Mouse (Mus musculus) left cerebral cortex, adult 8-10 months (tissue): ENCODE data around the gene Rph3al. TPM values are rescaled to one million over a fixed set of nuclear protein-coding genes. Genes with fewer than 3 reads are reported as not detected.

Experiments
- DNase-seq, 2 experiments: peaks; one replicate each; pipeline ENCODE4 v3.0.0; 2022; ENCODE audit warnings: low spot score in 2 of 2
- total RNA-seq, 4 experiments: library from RNA; stranded (reverse); gene quantifications; 2 replicates each; pipeline ENCODE4 v1.2.4; 2022

The Rph3al gene
- total RNA-seq, 4 experiments from 2014 or later = 2.5 to 3.7 (median 3.5) TPM

- no peak for DNase-seq
Measured at GRCm38 (mm10) chr11:75951895-75952294, 13.7 kb upstream of the Rph3al start.

- DNase-seq = no peak
Measured at GRCm38 (mm10) chr11:75950459-75950858, 12.2 kb upstream of the Rph3al start.

GRCm38 (mm10) chr11:75948789-75949188 is 10.6 kb upstream of the Rph3al start:
- no peak for DNase-seq

GRCm38 (mm10) chr11:75947223-75947622 is 9.0 kb upstream of the Rph3al start:
- DNase-seq = no peak

- DNase-seq = no peak
Measured at GRCm38 (mm10) chr11:75945805-75946450, 7.7 kb upstream of the Rph3al start.

GRCm38 (mm10) chr11:75937370-75937871 is 808 bp downstream of the Rph3al start:
- DNase-seq = no peak

- DNase-seq = no peak
Measured at GRCm38 (mm10) chr11:75935819-75936430, 2.3 kb downstream of the Rph3al start.

GRCm38 (mm10) chr11:75934425-75934824 is 3.8 kb downstream of the Rph3al start:
- no peak for DNase-seq

- no peak for DNase-seq
Measured at GRCm38 (mm10) chr11:75933371-75933770, 4.9 kb downstream of the Rph3al start.

- DNase-seq = no peak
Measured at GRCm38 (mm10) chr11:75930911-75931678, 7.1 kb downstream of the Rph3al start.

GRCm38 (mm10) chr11:75930208-75930607 is 8.0 kb downstream of the Rph3al start:
- no peak for DNase-seq

- DNase-seq = no peak
Measured at GRCm38 (mm10) chr11:75927881-75928280, 10.3 kb downstream of the Rph3al start.

- DNase-seq = no peak
Measured at GRCm38 (mm10) chr11:75926431-75927312, 11.6 kb downstream of the Rph3al start.

GRCm38 (mm10) chr11:75925801-75926200 is 12.4 kb downstream of the Rph3al start:
- DNase-seq = no peak

- DNase-seq = no peak
Measured at GRCm38 (mm10) chr11:75922741-75923140, 15.5 kb downstream of the Rph3al start.

GRCm38 (mm10) chr11:75919139-75919538 is 19.1 kb downstream of the Rph3al start:
- no peak for DNase-seq

GRCm38 (mm10) chr11:75917340-75917739 is 20.9 kb downstream of the Rph3al start:
- no peak for DNase-seq

GRCm38 (mm10) chr11:75913953-75914352 is 24.3 kb downstream of the Rph3al start:
- no peak for DNase-seq

- DNase-seq = no peak
Measured at GRCm38 (mm10) chr11:75912944-75913657, 25.1 kb downstream of the Rph3al start.

- no peak for DNase-seq
Measured at GRCm38 (mm10) chr11:75911962-75912361, 26.3 kb downstream of the Rph3al start.
